11 mouse cellular contexts compared by ENCODE assay signal in the genomic region with DNA sequence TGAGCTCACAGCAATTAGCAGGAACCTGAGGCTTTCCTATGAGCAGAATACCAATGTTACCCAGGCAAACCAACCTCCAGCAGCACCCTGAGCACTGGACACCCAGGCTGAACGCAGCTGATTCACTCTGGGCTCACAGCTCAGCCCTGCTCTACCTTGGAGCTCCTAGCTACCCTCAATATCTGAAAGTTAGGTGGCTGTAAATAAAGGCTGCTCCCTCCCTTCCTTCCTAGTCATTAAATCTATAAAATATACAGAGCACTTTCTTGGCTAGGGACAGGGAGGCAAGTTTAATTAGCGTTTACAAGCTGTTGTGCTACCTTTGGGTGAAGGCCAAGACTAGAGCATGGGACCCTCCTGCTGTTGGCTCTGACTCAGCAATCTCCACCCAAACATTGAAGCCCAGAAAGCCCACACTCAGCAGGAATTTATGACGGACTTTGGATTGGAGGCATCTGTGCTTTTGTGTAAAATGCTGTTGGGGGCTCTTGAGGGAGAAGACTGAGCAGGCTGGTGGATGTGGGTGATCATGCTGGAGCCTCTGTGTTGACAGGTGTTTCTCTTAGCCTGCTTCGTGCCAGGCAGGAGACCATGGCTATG.
DNase-seq lines count a peak whose midpoint lies in the region; ATAC-seq and TF ChIP-seq lines count a peak whose summit lies in the region.
"Had no signal": no experiment of that assay in that cellular context is flagged by ENCODE, and none has a peak within 500 bp of the region (broad histone marks: within the 10 kb centered on the region; RNA-seq: fewer than 3 reads in every experiment).

No protein-coding gene starts in this region.

- no peak for DNase-seq in hindbrain, embryonic 11.5 days (ENCODE audit: low spot score)
- DNase-seq in midbrain, embryonic 14.5 days, result peak; percentile 31
- no peak for DNase-seq in midbrain, embryonic 10.5 days (ENCODE audit: low spot score)
- peak; percentile 69 for DNase-seq in limb, embryonic 14.5 days (ENCODE audit: low spot score)
- no peak for DNase-seq in adrenal gland, adult 18-20 months (ENCODE audit: low spot score in 2 of 2)
- no peak for DNase-seq in heart, adult 11 months
- DNase-seq: gastrocnemius, postnatal 10 days had no signal

- H3K4me1 ChIP-seq in hindbrain, embryonic 15.5 days (replicated peaks), result peaks cover 10% of the 10 kb centered on the region
- no peaks in the 10 kb centered on the region for H3K4me1 ChIP-seq in hindbrain, embryonic 11.5 days (replicated peaks; ENCODE audit: control insufficient read depth, insufficient read depth, low read length)
- H3K4me1 ChIP-seq in midbrain, embryonic 14.5 days (ENCODE audit: control insufficient read depth, insufficient read depth, low read length), result no peaks in the 10 kb centered on the region
- no peaks in the 10 kb centered on the region for H3K4me1 ChIP-seq in midbrain, embryonic 10.5 days
- peaks cover 9% of the 10 kb centered on the region for H3K4me1 ChIP-seq in intestine, embryonic 15.5 days (replicated peaks)
- H3K4me1 ChIP-seq in limb, embryonic 14.5 days (ENCODE audit: control insufficient read depth, insufficient read depth, low read length), result peaks cover 34% of the 10 kb centered on the region
- H3K4me1 ChIP-seq: liver, embryonic 15.5 days had no signal

- no peaks in the 10 kb centered on the region for H3K9me3 ChIP-seq in hindbrain, embryonic 15.5 days
- no peaks in the 10 kb centered on the region for H3K9me3 ChIP-seq in hindbrain, embryonic 11.5 days (ENCODE audit: control insufficient read depth, low read length)
- H3K9me3 ChIP-seq in midbrain, embryonic 14.5 days (ENCODE audit: control insufficient read depth, low read length), result no peaks in the 10 kb centered on the region
- no peaks in the 10 kb centered on the region for H3K9me3 ChIP-seq in midbrain, embryonic 10.5 days (replicated peaks)
- H3K9me3 ChIP-seq in intestine, embryonic 15.5 days, result no peaks in the 10 kb centered on the region
- no peaks in the 10 kb centered on the region for H3K9me3 ChIP-seq in limb, embryonic 14.5 days (ENCODE audit: control insufficient read depth, low read length)
- H3K9me3 ChIP-seq: embryonic facial prominence, embryonic 13.5 days; liver, embryonic 15.5 days had no signal

- no peak overlapping the region for H3K4me3 ChIP-seq in hindbrain, embryonic 15.5 days
- H3K4me3 ChIP-seq in hindbrain, embryonic 11.5 days (ENCODE audit: low read depth, low read length), result no peak overlapping the region
- no peak overlapping the region for H3K4me3 ChIP-seq in midbrain, embryonic 14.5 days (replicated peaks; ENCODE audit: low read depth, low read length)
- H3K4me3 ChIP-seq in midbrain, embryonic 10.5 days, result no peak overlapping the region
- no peak overlapping the region for H3K4me3 ChIP-seq in intestine, embryonic 15.5 days (replicated peaks)
- no peak overlapping the region for H3K4me3 ChIP-seq in limb, embryonic 14.5 days (replicated peaks; ENCODE audit: low read length)
- H3K4me3 ChIP-seq: embryonic facial prominence, embryonic 13.5 days; liver, embryonic 15.5 days had no signal

- H3K9ac ChIP-seq in hindbrain, embryonic 15.5 days, result no peak overlapping the region
- H3K9ac ChIP-seq in hindbrain, embryonic 11.5 days (ENCODE audit: low read depth, low read length), result no peak overlapping the region
- H3K9ac ChIP-seq in midbrain, embryonic 14.5 days (replicated peaks; ENCODE audit: low read length), result no peak overlapping the region
- H3K9ac ChIP-seq in intestine, embryonic 15.5 days, result no peak overlapping the region
- H3K9ac ChIP-seq in limb, embryonic 14.5 days (ENCODE audit: low read depth, low read length, severe bottlenecking), result no peak overlapping the region
- H3K9ac ChIP-seq: embryonic facial prominence, embryonic 13.5 days; liver, embryonic 15.5 days had no signal

- ATAC-seq in hindbrain, embryonic 15.5 days (ENCODE audit: low FRiP score, low read depth), result peak; percentile 65
- ATAC-seq in hindbrain, embryonic 11.5 days (ENCODE audit: low FRiP score), result no peak
- ATAC-seq in midbrain, embryonic 14.5 days (ENCODE audit: low FRiP score, low TSS enrichment), result no peak
- peak; percentile 62; the same call in 1 of the 2 replicates for ATAC-seq in intestine, embryonic 15.5 days
- ATAC-seq in limb, embryonic 14.5 days (ENCODE audit: low FRiP score, low read depth), result peak; percentile 74

- 43% methylated on average over 4 of the region's 4 CpGs for WGBS in hindbrain, embryonic 15.5 days
- WGBS in hindbrain, embryonic 11.5 days, result 76% methylated on average over 4 of the region's 4 CpGs
- WGBS in midbrain, embryonic 14.5 days, result 77% methylated on average over 4 of the region's 4 CpGs
- WGBS in midbrain, embryonic 10.5 days, result 81% methylated on average over 4 of the region's 4 CpGs
- WGBS in intestine, embryonic 15.5 days, result 29% methylated on average over 4 of the region's 4 CpGs
- WGBS in limb, embryonic 14.5 days, result 26% methylated on average over 4 of the region's 4 CpGs

- no peaks in the 10 kb centered on the region for H3K36me3 ChIP-seq in hindbrain, embryonic 15.5 days
- H3K36me3 ChIP-seq in hindbrain, embryonic 11.5 days (ENCODE audit: control insufficient read depth, insufficient read depth, low read length), result no peaks in the 10 kb centered on the region
- H3K36me3 ChIP-seq in midbrain, embryonic 14.5 days (ENCODE audit: control insufficient read depth, insufficient read depth, low read length), result no peaks in the 10 kb centered on the region
- no peaks in the 10 kb centered on the region for H3K36me3 ChIP-seq in midbrain, embryonic 10.5 days
- no peaks in the 10 kb centered on the region for H3K36me3 ChIP-seq in intestine, embryonic 15.5 days
- H3K36me3 ChIP-seq in limb, embryonic 14.5 days (ENCODE audit: control insufficient read depth, insufficient read depth, low read length), result no peaks in the 10 kb centered on the region
- H3K36me3 ChIP-seq: embryonic facial prominence, embryonic 13.5 days; liver, embryonic 15.5 days had no signal

- H3K4me2 ChIP-seq in hindbrain, embryonic 15.5 days, result no peak overlapping the region
- no peak overlapping the region for H3K4me2 ChIP-seq in hindbrain, embryonic 11.5 days (replicated peaks; ENCODE audit: low read depth, low read length)
- no peak overlapping the region for H3K4me2 ChIP-seq in midbrain, embryonic 14.5 days (ENCODE audit: low read length)
- H3K4me2 ChIP-seq in intestine, embryonic 15.5 days (replicated peaks), result no peak overlapping the region
- no peak overlapping the region for H3K4me2 ChIP-seq in limb, embryonic 14.5 days (replicated peaks; ENCODE audit: low read depth, low read length, severe bottlenecking)
- H3K4me2 ChIP-seq: embryonic facial prominence, embryonic 13.5 days; liver, embryonic 15.5 days had no signal

- H3K27ac ChIP-seq in hindbrain, embryonic 15.5 days (replicated peaks), result peak overlapping the region; percentile 48; the same call in 1 of the 2 replicates
- H3K27ac ChIP-seq in hindbrain, embryonic 11.5 days (ENCODE audit: low read depth, low read length), result no peak overlapping the region
- H3K27ac ChIP-seq in midbrain, embryonic 14.5 days (replicated peaks; ENCODE audit: low read depth, low read length), result no peak overlapping the region
- no peak overlapping the region for H3K27ac ChIP-seq in midbrain, embryonic 10.5 days (replicated peaks)
- no peak overlapping the region for H3K27ac ChIP-seq in intestine, embryonic 15.5 days
- H3K27ac ChIP-seq in limb, embryonic 14.5 days (replicated peaks; ENCODE audit: low read depth, low read length), result no peak overlapping the region
- H3K27ac ChIP-seq: embryonic facial prominence, embryonic 13.5 days; liver, embryonic 15.5 days had no signal

- H3K27me3 ChIP-seq in hindbrain, embryonic 15.5 days, result no peaks in the 10 kb centered on the region
- H3K27me3 ChIP-seq in hindbrain, embryonic 11.5 days (ENCODE audit: control insufficient read depth, insufficient read depth, low read length), result no peaks in the 10 kb centered on the region
- H3K27me3 ChIP-seq in midbrain, embryonic 14.5 days (ENCODE audit: control insufficient read depth, insufficient read depth, low read length), result no peaks in the 10 kb centered on the region
- no peaks in the 10 kb centered on the region for H3K27me3 ChIP-seq in midbrain, embryonic 10.5 days (ENCODE audit: low read depth, poor library complexity, severe bottlenecking)
- no peaks in the 10 kb centered on the region for H3K27me3 ChIP-seq in intestine, embryonic 15.5 days (replicated peaks)
- no peaks in the 10 kb centered on the region for H3K27me3 ChIP-seq in limb, embryonic 14.5 days (ENCODE audit: control insufficient read depth, insufficient read depth, low read length)
- H3K27me3 ChIP-seq: liver, embryonic 15.5 days had no signal

- no peak for TF ChIP-seq POLR2A in limb, embryonic 14.5 days (IDR thresholded peaks at IDR 0.05; ENCODE audit: borderline replicate concordance, extremely low read depth, insufficient read depth, insufficient read length)

Comparison
In these comparisons a context has a peak if more than half of its experiments do, and no peak if none do; other contexts are left out.
1. ATAC-seq: peak in hindbrain, embryonic 15.5 days (single experiment), intestine, embryonic 15.5 days (single experiment) and limb, embryonic 14.5 days (single experiment); none in hindbrain, embryonic 11.5 days (single experiment) and midbrain, embryonic 14.5 days (single experiment).
2. DNase-seq: peak in midbrain, embryonic 14.5 days (single experiment) and limb, embryonic 14.5 days (single experiment); none in hindbrain, embryonic 11.5 days (single experiment), midbrain, embryonic 10.5 days (single experiment), adrenal gland, adult 18-20 months (0 of 2) and heart, adult 11 months (single experiment).